Mouse (Mus musculus) midbrain, embryonic 13.5 days (tissue): Measurements from ENCODE around the gene Eif3k. TPM values are rescaled to one million over a fixed set of nuclear protein-coding genes. Genes with fewer than 3 reads are reported as not detected.

Source experiments
- ATAC-seq: fragments of 200-750 bp; cut with Nextera tagmentation; 2 replicates; pipeline ENCODE4 v1.8.0; 2017; ENCODE audit warnings: mild to moderate bottlenecking, moderate TSS enrichment, moderate library complexity
- H3K27ac ChIP-seq: fragments of 300-500 bp; sonication (generic); 2 replicates; pipeline ENCODE4 v1.5.1; 2015; ENCODE audit warnings: inconsistent platforms, mild to moderate bottlenecking, moderate library complexity
- H3K27me3 ChIP-seq: fragments of 300-500 bp; sonication (generic); 2 replicates; pipeline ENCODE4 v1.6.1; 2015; ENCODE audit warnings: mild to moderate bottlenecking, inconsistent platforms
- H3K36me3 ChIP-seq: fragments of 300-500 bp; sonication (generic); 2 replicates; pipeline ENCODE4 v1.6.1; 2015; ENCODE audit warnings: mild to moderate bottlenecking, inconsistent platforms
- H3K4me1 ChIP-seq: fragments of 300-500 bp; sonication (generic); replicated peaks from 2 replicates; pipeline ENCODE4 v1.6.1; 2015; ENCODE audit warnings: inconsistent platforms
- H3K4me2 ChIP-seq: fragments of 300-500 bp; sonication (generic); replicated peaks from 2 replicates; pipeline ENCODE4 v1.6.1; 2015; ENCODE audit warnings: moderate library complexity, mild to moderate bottlenecking, inconsistent platforms
- H3K4me3 ChIP-seq: fragments of 300-500 bp; sonication (generic); replicated peaks from 2 replicates; pipeline ENCODE4 v1.5.1; 2015; ENCODE audit warnings: mild to moderate bottlenecking, inconsistent platforms
- H3K9ac ChIP-seq: fragments of 300-500 bp; sonication (generic); replicated peaks from 2 replicates; pipeline ENCODE4 v1.6.1; 2015; ENCODE audit warnings: mild to moderate bottlenecking, inconsistent platforms
- H3K9me3 ChIP-seq: fragments of 300-500 bp; sonication (generic); 2 replicates; pipeline ENCODE4 v1.6.1; 2016; ENCODE audit warnings: mild to moderate bottlenecking, inconsistent platforms
- WGBS: fragments of 180-500 bp; shearing (Covaris S2); methylation state at CpG from one replicate; pipeline ENCODE4 v1.1.7; 2015; 5-methylcytosine and 5-hydroxymethylcytosine counted together
- polyA plus RNA-seq: library from polyadenylated mRNA; unstranded; fragments of >200 nt; fragmentation: Nextera tagmentation; extraction: Ambion mirVana; gene quantifications from 2 replicates; pipeline ENCODE4 v1.2.1, GENCODE M21; 2015

The Eif3k gene
- polyA plus RNA-seq, 1 experiment from 2014 or later = 323 TPM

- H3K9ac ChIP-seq = no peak overlapping the region
- peaks cover 33% of the 10 kb centered on the region for H3K27me3 ChIP-seq
- no peak overlapping the region for H3K27ac ChIP-seq
- H3K4me3 ChIP-seq = no peak overlapping the region
- no peaks in the 10 kb centered on the region for H3K9me3 ChIP-seq
- H3K4me1 ChIP-seq = peaks cover 9% of the 10 kb centered on the region
- no peak overlapping the region for H3K4me2 ChIP-seq
- ATAC-seq = no peak
- WGBS = 89% methylated on average over 1 of the region's 1 CpGs
- no peaks in the 10 kb centered on the region for H3K36me3 ChIP-seq
Observed at GRCm38 (mm10) chr7:29014984-29015383, 33.3 kb upstream of the Eif3k start.

- no peaks in the 10 kb centered on the region for H3K36me3 ChIP-seq
- no peaks in the 10 kb centered on the region for H3K27me3 ChIP-seq
- H3K4me2 ChIP-seq = no peak overlapping the region
- no peak overlapping the region for H3K27ac ChIP-seq
- ATAC-seq = no peak
- no peak overlapping the region for H3K9ac ChIP-seq
- 79% methylated on average over 9 of the region's 9 CpGs for WGBS
- no peaks in the 10 kb centered on the region for H3K4me1 ChIP-seq
- H3K4me3 ChIP-seq = no peak overlapping the region
- no peaks in the 10 kb centered on the region for H3K9me3 ChIP-seq
Observed at GRCm38 (mm10) chr7:29008714-29009113, 27.1 kb upstream of the Eif3k start.

GRCm38 (mm10) chr7:29008171-29008570 is 26.5 kb upstream of the Eif3k start:
- Histone ChIP-seq H3K9me3 (no peaks in the 10 kb centered on the region), H3K4me2 (no peak overlapping the region), H3K4me1 (no peaks in the 10 kb centered on the region), H3K4me3 (no peak overlapping the region), H3K27me3 (no peaks in the 10 kb centered on the region), H3K36me3 (no peaks in the 10 kb centered on the region), H3K9ac (no peak overlapping the region), H3K27ac (no peak overlapping the region)
- no peak for ATAC-seq
- WGBS = 95% methylated on average over 10 of the region's 10 CpGs

- no peak overlapping the region for H3K4me2 ChIP-seq
- H3K27ac ChIP-seq = no peak overlapping the region
- H3K36me3 ChIP-seq = no peaks in the 10 kb centered on the region
- no peaks in the 10 kb centered on the region for H3K27me3 ChIP-seq
- no peak overlapping the region for H3K4me3 ChIP-seq
- no peak for ATAC-seq
- H3K9ac ChIP-seq = no peak overlapping the region
- no peaks in the 10 kb centered on the region for H3K4me1 ChIP-seq
- H3K9me3 ChIP-seq = no peaks in the 10 kb centered on the region
- 81% methylated on average over 9 of the region's 9 CpGs for WGBS
Observed at GRCm38 (mm10) chr7:29007224-29008101, 25.8 kb upstream of the Eif3k start.

- Histone ChIP-seq H3K4me2 (peak overlapping the region; percentile 80), H3K9ac (peak overlapping the region; percentile 70), H3K36me3 (no peaks in the 10 kb centered on the region), H3K4me3 (peak overlapping the region; percentile 53), H3K9me3 (no peaks in the 10 kb centered on the region), H3K4me1 (peaks cover 8% of the 10 kb centered on the region), H3K27ac (no peak overlapping the region; the same call in 1 of the 2 replicates), H3K27me3 (peaks cover 17% of the 10 kb centered on the region)
- peak; percentile 87 for ATAC-seq
- WGBS = 7% methylated on average over 43 of the region's 43 CpGs
Observed at GRCm38 (mm10) chr7:29000651-29001605, 19.3 kb upstream of the Eif3k start.

- Histone ChIP-seq H3K27me3 (no peaks in the 10 kb centered on the region), H3K9ac (no peak overlapping the region)
- WGBS = 85% methylated on average over 3 of the region's 3 CpGs
Observed at GRCm38 (mm10) chr7:28993402-28993801, 11.7 kb upstream of the Eif3k start.

GRCm38 (mm10) chr7:28992997-28993396 is 11.3 kb upstream of the Eif3k start:
- no peak for ATAC-seq
- H3K4me3 ChIP-seq = no peak overlapping the region
- H3K27ac ChIP-seq = no peak overlapping the region
- H3K4me2 ChIP-seq = no peak overlapping the region
- WGBS = 93% methylated on average over 3 of the region's 3 CpGs
- no peaks in the 10 kb centered on the region for H3K36me3 ChIP-seq
- H3K9me3 ChIP-seq = no peaks in the 10 kb centered on the region
- no peak overlapping the region for H3K9ac ChIP-seq
- no peaks in the 10 kb centered on the region for H3K4me1 ChIP-seq
- no peaks in the 10 kb centered on the region for H3K27me3 ChIP-seq

More at GRCm38 (mm10) chr7:28993402-28993801, 11.7 kb upstream of the Eif3k start:
- H3K4me2 ChIP-seq = no peak overlapping the region
- H3K9me3 ChIP-seq = no peaks in the 10 kb centered on the region
- no peak overlapping the region for H3K27ac ChIP-seq
- no peak overlapping the region for H3K4me3 ChIP-seq
- no peak for ATAC-seq
- no peaks in the 10 kb centered on the region for H3K36me3 ChIP-seq
- H3K4me1 ChIP-seq = no peaks in the 10 kb centered on the region

GRCm38 (mm10) chr7:28991616-28992015 is 10.0 kb upstream of the Eif3k start:
- Histone ChIP-seq H3K4me2 (no peak overlapping the region), H3K4me3 (no peak overlapping the region), H3K9ac (no peak overlapping the region), H3K4me1 (no peaks in the 10 kb centered on the region), H3K27me3 (no peaks in the 10 kb centered on the region), H3K9me3 (no peaks in the 10 kb centered on the region), H3K27ac (no peak overlapping the region), H3K36me3 (no peaks in the 10 kb centered on the region)
- 62% methylated on average over 5 of the region's 5 CpGs for WGBS
- ATAC-seq = no peak

GRCm38 (mm10) chr7:28990766-28991273 is 9.2 kb upstream of the Eif3k start:
- no peak overlapping the region for H3K4me3 ChIP-seq
- no peaks in the 10 kb centered on the region for H3K27me3 ChIP-seq
- no peak overlapping the region for H3K9ac ChIP-seq
- no peaks in the 10 kb centered on the region for H3K36me3 ChIP-seq
- no peak for ATAC-seq
- 56% methylated on average over 14 of the region's 14 CpGs for WGBS
- H3K4me1 ChIP-seq = no peaks in the 10 kb centered on the region
- H3K4me2 ChIP-seq = no peak overlapping the region
- no peaks in the 10 kb centered on the region for H3K9me3 ChIP-seq
- no peak overlapping the region for H3K27ac ChIP-seq

GRCm38 (mm10) chr7:28985207-28985606 is 3.5 kb upstream of the Eif3k start:
- no peaks in the 10 kb centered on the region for H3K36me3 ChIP-seq
- H3K27ac ChIP-seq = no peak overlapping the region
- 89% methylated on average over 7 of the region's 7 CpGs for whole genome bisulfite sequencing
- no peak overlapping the region for H3K9ac ChIP-seq
- no peaks in the 10 kb centered on the region for H3K9me3 ChIP-seq
- H3K4me3 ChIP-seq = no peak overlapping the region
- no peak for ATAC-seq
- H3K4me1 ChIP-seq = peaks cover 21% of the 10 kb centered on the region
- no peaks in the 10 kb centered on the region for H3K27me3 ChIP-seq
- no peak overlapping the region for H3K4me2 ChIP-seq

GRCm38 (mm10) chr7:28984452-28984851 is 2.8 kb upstream of the Eif3k start:
- WGBS = 87% methylated on average over 1 of the region's 1 CpGs

GRCm38 (mm10) chr7:28983849-28984248 is 2.2 kb upstream of the Eif3k start:
- Histone ChIP-seq H3K4me1 (peaks cover 21% of the 10 kb centered on the region), H3K9ac (no peak overlapping the region), H3K36me3 (peaks cover 7% of the 10 kb centered on the region), H3K27ac (no peak overlapping the region), H3K9me3 (no peaks in the 10 kb centered on the region), H3K27me3 (no peaks in the 10 kb centered on the region), H3K4me2 (no peak overlapping the region), H3K4me3 (no peak overlapping the region)
- ATAC-seq = no peak
- WGBS = 73% methylated on average over 4 of the region's 4 CpGs

More at GRCm38 (mm10) chr7:28984452-28984851, 2.8 kb upstream of the Eif3k start:
- no peak overlapping the region for H3K4me2 ChIP-seq
- H3K27ac ChIP-seq = no peak overlapping the region
- H3K9me3 ChIP-seq = no peaks in the 10 kb centered on the region
- no peak overlapping the region for H3K9ac ChIP-seq
- H3K27me3 ChIP-seq = no peaks in the 10 kb centered on the region
- 0 out of 2 replicates have a peak, but pooled peaks cover under 1% of the 10 kb centered on the region for H3K36me3 ChIP-seq
- H3K4me3 ChIP-seq = no peak overlapping the region
- peaks cover 21% of the 10 kb centered on the region for H3K4me1 ChIP-seq
- ATAC-seq = no peak
